Mouse (Mus musculus): ENCODE results near the gene Ndufb10. TPM values are rescaled to one million over a fixed set of nuclear protein-coding genes. Genes with fewer than 3 reads are reported as not detected.

Gene Ndufb10
- total RNA-seq, 2 experiments from 2014 or later: 220 to 246 TPM

- no peak for DNase-seq (ENCODE audit: low spot score in 2 of 2)
These were observed 15.6 kb downstream of the Ndufb10 start for GRCm38 (mm10) chr17:24708646-24709045.

- DNase-seq (ENCODE audit: low spot score in 2 of 2): no peak
These were observed 16.4 kb downstream of the Ndufb10 start for GRCm38 (mm10) chr17:24707801-24708425.

- DNase-seq (ENCODE audit: low spot score in 2 of 2): peak; percentile 96 to 98
These were observed 17.1 kb downstream of the Ndufb10 start, which contains the start of gene Tbl3 for GRCm38 (mm10) chr17:24706982-24707800. Gene Tbl3, minus strand, starts transcription at chr17:24707660.

- no peak for DNase-seq (ENCODE audit: low spot score in 2 of 2)
These were observed 18.5 kb downstream of the Ndufb10 start for GRCm38 (mm10) chr17:24705821-24706220.

- no peak for DNase-seq (ENCODE audit: low spot score in 2 of 2)
These were observed 23.0 kb downstream of the Ndufb10 start for GRCm38 (mm10) chr17:24701251-24701650.

- no peak for DNase-seq (ENCODE audit: low spot score in 2 of 2)
These were observed 24.8 kb downstream of the Ndufb10 start for GRCm38 (mm10) chr17:24699473-24699872.

GRCm38 (mm10) chr17:24698715-24699114 lies 25.6 kb downstream of the Ndufb10 start:
- DNase-seq (ENCODE audit: low spot score in 2 of 2): no peak

- DNase-seq (ENCODE audit: low spot score in 2 of 2): no peak
These were observed 26.3 kb downstream of the Ndufb10 start for GRCm38 (mm10) chr17:24697985-24698384.

GRCm38 (mm10) chr17:24696011-24696697 lies 28.1 kb downstream of the Ndufb10 start, which contains the start of the genes Gfer and Noxo1:
Gene Gfer, minus strand, starts transcription at chr17:24696156.
Gene Noxo1, plus strand, starts transcription at chr17:24696234.
- DNase-seq (ENCODE audit: low spot score in 2 of 2): peak; percentile 83 to 89

GRCm38 (mm10) chr17:24695326-24696010 lies 28.8 kb downstream of the Ndufb10 start:
- no peak for DNase-seq (ENCODE audit: low spot score in 2 of 2)

GRCm38 (mm10) chr17:24692385-24692784 lies 31.9 kb downstream of the Ndufb10 start:
- no peak for DNase-seq (ENCODE audit: low spot score in 2 of 2)

GRCm38 (mm10) chr17:24689251-24690081 lies 34.8 kb downstream of the Ndufb10 start, which contains the start of gene Syngr3:
Gene Syngr3, minus strand, starts transcription at chr17:24689955.
- DNase-seq (ENCODE audit: low spot score in 2 of 2): peak; percentile 50 to 61

GRCm38 (mm10) chr17:24687599-24687998 lies 36.7 kb downstream of the Ndufb10 start:
- DNase-seq (ENCODE audit: low spot score in 2 of 2): no peak

GRCm38 (mm10) chr17:24687146-24687595 lies 37.1 kb downstream of the Ndufb10 start:
- DNase-seq (ENCODE audit: low spot score in 2 of 2): peak in 1 of 2 experiments; percentile 28

GRCm38 (mm10) chr17:24686514-24686913 lies 37.8 kb downstream of the Ndufb10 start:
- DNase-seq (ENCODE audit: low spot score in 2 of 2): no peak

GRCm38 (mm10) chr17:24677500-24678080 lies 46.7 kb downstream of the Ndufb10 start:
- no peak for DNase-seq (ENCODE audit: low spot score in 2 of 2)

GRCm38 (mm10) chr17:24676877-24677276 lies 47.4 kb downstream of the Ndufb10 start:
- DNase-seq (ENCODE audit: low spot score in 2 of 2): no peak

- DNase-seq (ENCODE audit: low spot score in 2 of 2): peak; percentile 55 to 65
These were observed 48.1 kb downstream of the Ndufb10 start for GRCm38 (mm10) chr17:24676187-24676586.

- DNase-seq (ENCODE audit: low spot score in 2 of 2): peak; percentile 58 to 80
These were observed 50.0 kb downstream of the Ndufb10 start for GRCm38 (mm10) chr17:24674277-24674676.

- DNase-seq (ENCODE audit: low spot score in 2 of 2): no peak
These were observed 52.1 kb downstream of the Ndufb10 start for GRCm38 (mm10) chr17:24672141-24672540.
